Mouse (Mus musculus) thymus, adult 2 months (tissue): ENCODE measurements around the gene Col23a1.

ENCODE experiments used
- CTCF ChIP-seq: fragments of 200-500 bp; IDR thresholded peaks from 2 replicates; pipeline ENCODE4 v1.5.1; 2012; ENCODE audit warnings: mild to moderate bottlenecking, control low read depth, low read length, moderate library complexity, borderline replicate concordance; ENCODE audit not compliant: control insufficient read depth, poor library complexity, insufficient read depth; ENCODE audit errors: extremely low read depth
- POLR2A ChIP-seq: fragments of 200-500 bp; IDR thresholded peaks from 2 replicates; pipeline ENCODE4 v1.6.1; 2012; ENCODE audit warnings: mild to moderate bottlenecking, low read length, control low read depth, moderate library complexity; ENCODE audit not compliant: control insufficient read depth, poor library complexity, insufficient read depth; ENCODE audit errors: extremely low read depth

DNA sequence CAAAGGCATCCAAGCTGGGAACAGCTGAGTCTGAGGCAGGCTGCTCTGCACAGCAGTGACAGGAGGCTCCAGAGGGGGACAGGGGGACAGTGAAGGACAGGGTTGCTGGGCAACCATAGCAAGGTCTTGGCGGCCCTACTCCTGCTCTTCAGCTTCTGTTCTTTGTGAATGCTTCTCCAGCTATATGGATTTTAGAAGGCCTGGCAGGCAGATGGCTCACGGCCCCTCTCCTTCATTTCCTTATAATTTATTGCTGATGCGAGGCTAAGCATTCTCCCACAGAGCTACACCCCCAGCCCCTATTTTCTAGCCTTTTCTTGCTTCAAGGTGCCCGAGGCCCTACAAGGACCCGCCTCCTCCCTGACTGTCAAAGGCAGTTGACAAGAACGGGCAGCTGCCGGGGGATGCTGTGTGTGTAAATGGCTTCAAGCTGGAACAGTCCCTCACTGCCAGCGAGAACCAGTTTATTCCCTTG, 169.9 kb downstream of the Col23a1 start:
- TF ChIP-seq CTCF = no peak
- TF ChIP-seq POLR2A = no peak
